Mouse (Mus musculus): ENCODE data around the gene Echdc2. TPM values are rescaled to one million over a fixed set of nuclear protein-coding genes. Genes with fewer than 3 reads are reported as not detected.

Echdc2 gene
- total and polyA plus RNA-seq, 3 experiments, result 45.5 to 54.3 (median 51.1) TPM

DNA sequence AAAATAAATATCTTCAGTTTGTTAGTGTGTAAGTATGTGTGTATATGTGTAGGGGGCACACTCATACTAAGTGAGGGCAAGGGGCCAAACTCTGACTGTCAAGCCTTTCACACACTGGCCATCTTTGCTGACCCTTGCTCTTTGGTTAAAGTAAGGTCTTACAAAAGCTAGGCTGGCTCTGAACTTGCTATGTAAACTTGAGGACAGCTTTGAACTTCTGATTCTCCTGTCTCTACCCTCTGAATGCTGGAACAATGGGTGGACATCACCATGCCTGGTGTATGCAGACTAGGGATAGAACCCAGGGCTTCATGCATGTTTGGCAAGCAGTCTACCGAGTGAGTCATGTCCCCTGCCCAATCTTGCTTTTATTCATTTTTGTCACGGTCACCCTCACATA, 48.8 kb upstream of the Echdc2 start:
- Histone ChIP-seq H3K9ac (ENCODE audit: insufficient read depth, low read depth) (no peak overlapping the region), H3K36me3 (replicated peaks in 1 of 2; ENCODE audit: control insufficient read depth in 1 of 2, insufficient read depth in 1 of 2, low read length in 1 of 2) (peaks cover 0 to 11% of the 10 kb centered on the region in 2 experiments), H3K27me3 (replicated peaks) (no peaks in the 10 kb centered on the region), H3K27ac (ENCODE audit: insufficient read depth, low read depth) (no peak overlapping the region), H3K4me3 (replicated peaks in 1 of 3; ENCODE audit: low read depth in 2 of 3, low read length in 2 of 3, poor library complexity in 1 of 3) (no peak overlapping the region), H3K4me2 (ENCODE audit: insufficient read depth, low read depth, poor library complexity, severe bottlenecking) (no peak overlapping the region), H3K4me1 (ENCODE audit: control insufficient read depth in 1 of 2, insufficient read depth in 2 of 2) (peaks cover 0 to 30% of the 10 kb centered on the region in 2 experiments; a peak in 1 of 4 replicates), H3K79me2 (replicated peaks; ENCODE audit: control insufficient read depth, extremely low read depth, insufficient read depth, poor library complexity, severe bottlenecking) (no peaks in the 10 kb centered on the region; the same call in 1 of the 2 replicates), H3K9me3 (replicated peaks; ENCODE audit: low read length) (no peaks in the 10 kb centered on the region)
- dilution Hi-C loops (cut with MboI; ENCODE audit: extremely low pct_ligation_motif_present, extremely low pct_unique_long_range_greater_than_20kb, low sequenced_read_pairs), result no loop called here
- no peak for DNase-seq (ENCODE audit: extremely low read depth)
- TF ChIP-seq ZMIZ1 (IDR thresholded peaks at IDR 0.05; ENCODE audit: low read depth, low read length), result no peak
- TF ChIP-seq SIN3A (IDR thresholded peaks at IDR 0.05; ENCODE audit: low read length), result no peak
- TF ChIP-seq TBP (conservative IDR thresholded peaks at IDR 0.05; ENCODE audit: low read depth, low read length), result no peak
- no peak for TF ChIP-seq POLR2AphosphoS2 (IDR thresholded peaks at IDR 0.05; ENCODE audit: low read depth, low read length)
- in situ Hi-C loops (cut with MboI; ENCODE audit: low pct_ligation_motif_present, low pct_unique_long_range_greater_than_20kb, low sequenced_read_pairs), result no loop called here

DNA sequence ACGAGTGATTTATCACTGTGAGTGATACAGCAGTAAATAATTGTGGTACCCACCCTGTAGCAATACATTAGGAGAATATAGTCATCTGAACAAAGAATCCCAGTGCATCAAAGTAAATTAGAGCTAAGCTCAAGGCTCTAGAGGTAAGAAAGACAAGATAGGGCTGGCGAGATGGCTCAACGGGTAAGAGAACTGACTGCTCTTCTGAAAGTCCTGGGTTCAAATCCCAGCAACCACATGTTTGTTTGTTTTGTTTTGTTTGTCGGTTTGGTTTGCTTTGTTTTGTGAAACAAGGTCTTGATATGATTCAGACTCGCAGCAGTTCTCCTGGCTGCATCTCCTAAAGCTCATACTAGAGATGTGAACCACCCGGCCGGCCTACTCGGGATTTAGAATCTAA, 47.7 kb upstream of the Echdc2 start:
- H3K9ac ChIP-seq (ENCODE audit: insufficient read depth, low read depth), result no peak overlapping the region
- no peak overlapping the region for H3K27ac ChIP-seq (ENCODE audit: insufficient read depth, low read depth)
- H3K9me3 ChIP-seq (replicated peaks; ENCODE audit: low read length), result no peaks in the 10 kb centered on the region
- no peak for TF ChIP-seq IRF4 (IDR thresholded peaks at IDR 0.05; ENCODE audit: low read depth, low read length)
- TF ChIP-seq TBP (conservative IDR thresholded peaks at IDR 0.05; ENCODE audit: low read depth, low read length), result 0 out of 2 replicates have a peak, but pooled peaks have one; percentile 50
- no peak for DNase-seq (ENCODE audit: extremely low read depth)
- H3K36me3 ChIP-seq (replicated peaks in 1 of 2; ENCODE audit: control insufficient read depth in 1 of 2, insufficient read depth in 1 of 2, low read length in 1 of 2), result peaks cover 0 to 2% of the 10 kb centered on the region in 2 experiments
- peak overlapping the region in 1 of 3 experiments; percentile 44 for H3K4me3 ChIP-seq (replicated peaks in 1 of 3; ENCODE audit: low read depth in 2 of 3, low read length in 2 of 3, poor library complexity in 1 of 3)
- peaks cover 0 to 30% of the 10 kb centered on the region in 2 experiments; a peak in 1 of 4 replicates for H3K4me1 ChIP-seq (ENCODE audit: control insufficient read depth in 1 of 2, insufficient read depth in 2 of 2)
- in situ Hi-C loops (cut with MboI; ENCODE audit: low pct_ligation_motif_present, low pct_unique_long_range_greater_than_20kb, low sequenced_read_pairs), result no loop called here
- no peaks in the 10 kb centered on the region; the same call in 1 of the 2 replicates for H3K79me2 ChIP-seq (replicated peaks; ENCODE audit: control insufficient read depth, extremely low read depth, insufficient read depth, poor library complexity, severe bottlenecking)
- dilution Hi-C loops (cut with MboI; ENCODE audit: extremely low pct_ligation_motif_present, extremely low pct_unique_long_range_greater_than_20kb, low sequenced_read_pairs), result no loop called here
- H3K4me2 ChIP-seq (ENCODE audit: insufficient read depth, low read depth, poor library complexity, severe bottlenecking), result peak overlapping the region; percentile 40; the same call in 1 of the 2 replicates
- H3K27me3 ChIP-seq (replicated peaks), result no peaks in the 10 kb centered on the region

DNA sequence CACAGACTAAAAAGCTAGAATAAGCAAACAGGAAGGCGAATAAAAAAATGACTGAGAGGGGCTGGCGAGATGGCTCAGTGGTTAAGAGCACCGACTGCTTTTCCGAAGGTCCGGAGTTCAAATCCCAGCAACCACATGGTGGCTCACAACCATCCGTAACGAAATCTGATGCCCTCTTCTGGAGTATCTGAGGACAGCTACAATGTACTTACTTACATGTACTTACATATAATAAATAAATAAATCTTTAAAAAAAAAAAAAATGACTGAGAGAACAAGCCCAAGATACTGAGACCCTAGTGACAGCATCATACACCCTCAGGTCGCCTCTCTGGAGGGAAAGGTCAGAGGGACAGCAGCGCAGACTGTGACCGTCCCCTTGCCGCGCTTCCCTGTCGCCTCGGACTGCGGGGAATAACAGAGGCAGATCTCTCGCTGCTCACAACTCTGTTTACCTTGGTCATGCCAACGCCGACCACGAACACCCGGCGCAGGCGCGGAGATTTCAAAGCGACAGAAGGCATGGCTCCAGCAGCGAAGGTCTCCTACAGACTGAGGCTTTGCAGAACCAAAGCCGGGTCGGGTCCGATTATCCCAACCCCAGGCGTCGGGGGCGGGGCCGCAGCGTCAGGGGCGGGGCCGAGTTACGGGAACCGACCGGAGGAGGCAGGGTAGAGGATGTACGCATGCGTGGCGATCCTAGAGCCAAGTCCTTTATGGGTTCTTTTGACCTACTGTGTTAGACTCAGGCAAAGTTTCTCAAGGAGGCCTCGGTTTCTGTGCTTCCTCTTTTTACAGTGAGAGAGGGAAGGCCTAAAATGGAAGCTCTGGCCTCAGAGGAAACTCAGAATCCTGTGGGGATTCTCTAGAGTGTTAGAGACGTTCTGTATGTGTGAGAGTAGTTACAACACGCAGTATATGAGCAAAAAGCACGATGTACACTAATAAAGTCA, 47.0 kb upstream of the Echdc2 start:
- Histone ChIP-seq H3K4me3 (replicated peaks in 1 of 3; ENCODE audit: low read depth in 2 of 3, low read length in 2 of 3, poor library complexity in 1 of 3) (peak overlapping the region; percentile 73 to 76 (median 75)), H3K27me3 (replicated peaks) (no peaks in the 10 kb centered on the region), H3K27ac (ENCODE audit: insufficient read depth, low read depth) (peak overlapping the region; percentile 20), H3K4me1 (ENCODE audit: control insufficient read depth in 1 of 2, insufficient read depth in 2 of 2) (peaks cover 0 to 30% of the 10 kb centered on the region in 2 experiments; a peak in 1 of 4 replicates), H3K36me3 (replicated peaks in 1 of 2; ENCODE audit: control insufficient read depth in 1 of 2, insufficient read depth in 1 of 2, low read length in 1 of 2) (no peaks in the 10 kb centered on the region), H3K4me2 (ENCODE audit: insufficient read depth, low read depth, poor library complexity, severe bottlenecking) (peak overlapping the region; percentile 40; the same call in 1 of the 2 replicates), H3K9me3 (replicated peaks; ENCODE audit: low read length) (no peaks in the 10 kb centered on the region), H3K9ac (ENCODE audit: insufficient read depth, low read depth) (peak overlapping the region; percentile 68), H3K79me2 (replicated peaks; ENCODE audit: control insufficient read depth, extremely low read depth, insufficient read depth, poor library complexity, severe bottlenecking) (no peaks in the 10 kb centered on the region; the same call in 1 of the 2 replicates)
- in situ Hi-C loops (cut with MboI; ENCODE audit: low pct_ligation_motif_present, low pct_unique_long_range_greater_than_20kb, low sequenced_read_pairs), result no loop called here
- DNase-seq (ENCODE audit: extremely low read depth), result peak; percentile 98
- dilution Hi-C loops (cut with MboI; ENCODE audit: extremely low pct_ligation_motif_present, extremely low pct_unique_long_range_greater_than_20kb, low sequenced_read_pairs), result no loop called here
- no peak for TF ChIP-seq UBTF (IDR thresholded peaks at IDR 0.05; ENCODE audit: low read depth, low read length)
- TF ChIP-seq POLR2A (IDR thresholded peaks at IDR 0.05; ENCODE audit: low read depth, low read length), result peak; percentile 79
- TF ChIP-seq CHD2 (IDR thresholded peaks at IDR 0.05; ENCODE audit: low read length), result 0 out of 2 replicates have a peak, but pooled peaks have one; percentile 9
- TF ChIP-seq MAX (IDR thresholded peaks at IDR 0.05; ENCODE audit: low read length), result 0 out of 2 replicates have a peak, but pooled peaks have one; percentile 9
- peak; percentile 75 for TF ChIP-seq NELFE (IDR thresholded peaks at IDR 0.05; ENCODE audit: low read depth, low read length)
- TF ChIP-seq RAD21 (IDR thresholded peaks at IDR 0.05; ENCODE audit: low read depth, low read length), result no peak
- TF ChIP-seq E2F4 (IDR thresholded peaks at IDR 0.05; ENCODE audit: insufficient replicate concordance, low read depth, low read length), result no peak
- no peak for TF ChIP-seq SMC3 (IDR thresholded peaks at IDR 0.05; ENCODE audit: low read depth, low read length)
- TF ChIP-seq TCF12 (IDR thresholded peaks at IDR 0.05; ENCODE audit: low read depth, low read length), result peak; percentile 53
- TF ChIP-seq MYC (IDR thresholded peaks at IDR 0.05; ENCODE audit: low read depth, low read length), result no peak
- TF ChIP-seq SIN3A (IDR thresholded peaks at IDR 0.05; ENCODE audit: low read length), result peak; percentile 62; the same call in 1 of the 2 replicates
- no peak for TF ChIP-seq IRF4 (IDR thresholded peaks at IDR 0.05; ENCODE audit: low read depth, low read length)
- TF ChIP-seq ZKSCAN1 (IDR thresholded peaks at IDR 0.05; ENCODE audit: borderline replicate concordance, low read depth, low read length), result peak; percentile 66
- TF ChIP-seq PAX5 (IDR thresholded peaks at IDR 0.05; ENCODE audit: low read length), result no peak
- no peak for TF ChIP-seq ETS1 (conservative IDR thresholded peaks at IDR 0.05; ENCODE audit: low read depth, low read length)
- TF ChIP-seq USF1 (IDR thresholded peaks at IDR 0.05; ENCODE audit: low read depth, low read length), result no peak
- peak; percentile 74 for TF ChIP-seq MXI1 (IDR thresholded peaks at IDR 0.05; ENCODE audit: low read depth, low read length)
- TF ChIP-seq JUND (conservative IDR thresholded peaks at IDR 0.05; ENCODE audit: low read depth, low read length), result 0 out of 2 replicates have a peak, but pooled peaks have one; percentile 7
- no peak for TF ChIP-seq MAZ (IDR thresholded peaks at IDR 0.05; ENCODE audit: low read depth, low read length)
- TF ChIP-seq CTCF (conservative IDR thresholded peaks at IDR 0.05 in 1 of 2, IDR thresholded peaks at IDR 0.05 in 1 of 2; ENCODE audit: low read depth in 2 of 2, low read length in 2 of 2), result peak in 1 of 2 experiments; percentile 12; a peak in 1 of 4 replicates

Measured in CH12.LX (cell line).